In genomic region chr10:61496231-61496630, GRCm38 (mm10) we compare ENCODE assay signal across 9 mouse cellular contexts. TPM values are rescaled to one million over a fixed set of nuclear protein-coding genes. Genes with fewer than 3 reads are reported as not detected.
DNase-seq lines count a peak whose midpoint lies in the region; ATAC-seq and TF ChIP-seq lines count a peak whose summit lies in the region.
"Had no signal": no experiment of that assay in that cellular context is flagged by ENCODE, and none has a peak within 500 bp of the region (broad histone marks: within the 10 kb centered on the region; RNA-seq: fewer than 3 reads in every experiment).

No protein-coding gene starts in this region.

- H3K9me3 ChIP-seq in heart, embryonic 15.5 days (replicated peaks) = no peaks in the 10 kb centered on the region
- no peaks in the 10 kb centered on the region for H3K9me3 ChIP-seq in stomach, embryonic 16.5 days (replicated peaks; ENCODE audit: control insufficient read depth, low read length)
- H3K9me3 ChIP-seq in stomach, postnatal 0 days (ENCODE audit: control insufficient read depth, low read length) = no peaks in the 10 kb centered on the region
- H3K9me3 ChIP-seq: hindbrain, embryonic 15.5 days had no signal

- peak; percentile 55 to 66 for DNase-seq in cerebellum, postnatal 10 days
- DNase-seq in cerebellum, adult 8-10 months = no peak
- no peak for DNase-seq in heart, adult 11 months
- no peak for DNase-seq in stomach, postnatal 0 days (ENCODE audit: low spot score)
- no peak for DNase-seq in yolk sac, embryonic 10.5 days (ENCODE audit: low spot score)

- no peaks in the 10 kb centered on the region for H3K36me3 ChIP-seq in heart, embryonic 15.5 days
- H3K36me3 ChIP-seq in stomach, embryonic 16.5 days (ENCODE audit: control insufficient read depth, insufficient read depth, low read length) = no peaks in the 10 kb centered on the region
- H3K36me3 ChIP-seq in stomach, postnatal 0 days (ENCODE audit: control insufficient read depth, insufficient read depth, low read length) = no peaks in the 10 kb centered on the region
- H3K36me3 ChIP-seq: hindbrain, embryonic 15.5 days had no signal

- TF ChIP-seq EP300 in stomach, postnatal 0 days (optimal IDR thresholded peaks at IDR 0.05) = no peak

- H3K4me1 ChIP-seq in heart, embryonic 15.5 days (replicated peaks) = peaks cover 20% of the 10 kb centered on the region
- H3K4me1 ChIP-seq in stomach, embryonic 16.5 days (ENCODE audit: control insufficient read depth, insufficient read depth, low read length) = peaks cover 8% of the 10 kb centered on the region; the same call in 1 of the 2 replicates
- H3K4me1 ChIP-seq in stomach, postnatal 0 days (replicated peaks; ENCODE audit: control insufficient read depth, insufficient read depth) = no peaks in the 10 kb centered on the region; the same call in 1 of the 2 replicates

- H3K27me3 ChIP-seq in heart, embryonic 15.5 days = no peaks in the 10 kb centered on the region
- H3K27me3 ChIP-seq in stomach, embryonic 16.5 days (ENCODE audit: control insufficient read depth, insufficient read depth, low read length) = no peaks in the 10 kb centered on the region
- H3K27me3 ChIP-seq in stomach, postnatal 0 days (ENCODE audit: control insufficient read depth, insufficient read depth, low read length) = no peaks in the 10 kb centered on the region
- H3K27me3 ChIP-seq: hindbrain, embryonic 15.5 days had no signal

- ATAC-seq in heart, embryonic 15.5 days (replicated peaks; ENCODE audit: insufficient number of reproducible peaks, insufficient read depth, low FRiP score, low read depth) = no peak
- no peak for ATAC-seq in stomach, embryonic 16.5 days (ENCODE audit: insufficient read depth, low FRiP score)
- no peak for ATAC-seq in stomach, postnatal 0 days (ENCODE audit: low FRiP score, low TSS enrichment)
- no peak for ATAC-seq in erythroblast, adult 5-6 weeks (replicated peaks; ENCODE audit: low FRiP score, poor library complexity, severe bottlenecking)

- H3K4me2 ChIP-seq in heart, embryonic 15.5 days = no peak overlapping the region
- H3K4me2 ChIP-seq in stomach, embryonic 16.5 days (ENCODE audit: low read depth, low read length) = no peak overlapping the region
- H3K4me2 ChIP-seq in stomach, postnatal 0 days (replicated peaks; ENCODE audit: low read depth) = no peak overlapping the region
- H3K4me2 ChIP-seq: hindbrain, embryonic 15.5 days had no signal

- H3K4me3 ChIP-seq in heart, embryonic 15.5 days = no peak overlapping the region
- H3K4me3 ChIP-seq in stomach, embryonic 16.5 days (replicated peaks; ENCODE audit: low read length) = no peak overlapping the region
- no peak overlapping the region for H3K4me3 ChIP-seq in stomach, postnatal 0 days (ENCODE audit: low read depth, low read length)
- H3K4me3 ChIP-seq: hindbrain, embryonic 15.5 days had no signal

- TF ChIP-seq CTCF in stomach, postnatal 0 days (IDR thresholded peaks at IDR 0.05; ENCODE audit: low read depth) = no peak

- 42% methylated on average over 9 of the region's 9 CpGs for WGBS in heart, embryonic 15.5 days
- 47% methylated on average over 9 of the region's 9 CpGs for WGBS in stomach, embryonic 16.5 days
- WGBS in stomach, postnatal 0 days = 52% methylated on average over 9 of the region's 9 CpGs

- peak overlapping the region; percentile 19; the same call in 1 of the 2 replicates for H3K27ac ChIP-seq in heart, embryonic 15.5 days
- H3K27ac ChIP-seq in stomach, embryonic 16.5 days (ENCODE audit: low read length) = no peak overlapping the region
- H3K27ac ChIP-seq in stomach, postnatal 0 days (replicated peaks) = no peak overlapping the region
- H3K27ac ChIP-seq: hindbrain, embryonic 15.5 days had no signal

- H3K9ac ChIP-seq in heart, embryonic 15.5 days = peak overlapping the region; percentile 14; the same call in 1 of the 2 replicates
- peak overlapping the region; percentile 20; the same call in 1 of the 2 replicates for H3K9ac ChIP-seq in stomach, embryonic 16.5 days (ENCODE audit: low read length)
- H3K9ac ChIP-seq in stomach, postnatal 0 days (ENCODE audit: low read length) = no peak overlapping the region
- H3K9ac ChIP-seq: hindbrain, embryonic 15.5 days had no signal

RNA-seq across cellular contexts. Expression of gene Lrrc20, which starts 20.6 kb away (rescaled TPM):
- 10.4 and 12.9 TPM in 2 replicates for polyA plus RNA-seq in heart, embryonic 15.5 days (2015; fragmentation: Nextera tagmentation; extraction: Ambion mirVana)
- polyA plus RNA-seq in stomach, embryonic 16.5 days (2015; fragmentation: Nextera tagmentation; extraction: Ambion mirVana) = 5.6 and 6.0 TPM in 2 replicates
- 6.7 and 7.3 TPM in 2 replicates for polyA plus RNA-seq in stomach, postnatal 0 days (2015; fragmentation: Nextera tagmentation; extraction: Ambion mirVana)
- total RNA-seq in erythroblast, adult 5-6 weeks (2015; ENCODE audit: low replicate concordance) = 1.3 and 2.1 TPM in 2 replicates
- total RNA-seq in erythroblast, adult 5-6 weeks (2017; ENCODE audit: low replicate concordance) = 0.70 and 3.2 TPM in 2 replicates

RNA-seq across cellular contexts. Expression of gene Eif4ebp2, which starts 43.8 kb away (rescaled TPM):
- 50.6 and 63.6 TPM in 2 replicates for polyA plus RNA-seq in heart, embryonic 15.5 days (2015; fragmentation: Nextera tagmentation; extraction: Ambion mirVana)
- polyA plus RNA-seq in stomach, embryonic 16.5 days (2015; fragmentation: Nextera tagmentation; extraction: Ambion mirVana) = 40.7 and 46.6 TPM in 2 replicates
- 41.5 and 47.7 TPM in 2 replicates for polyA plus RNA-seq in stomach, postnatal 0 days (2015; fragmentation: Nextera tagmentation; extraction: Ambion mirVana)
- total RNA-seq in erythroblast, adult 5-6 weeks (2015; ENCODE audit: low replicate concordance) = 67.2 and 101 TPM in 2 replicates
- total RNA-seq in erythroblast, adult 5-6 weeks (2017; ENCODE audit: low replicate concordance) = 13.8 and 14.2 TPM in 2 replicates

Comparison
In these comparisons a context has a peak if more than half of its experiments do, and no peak if none do; other contexts are left out.
1. DNase-seq: peak in cerebellum, postnatal 10 days (2 of 2); none in cerebellum, adult 8-10 months (single experiment), heart, adult 11 months (single experiment), stomach, postnatal 0 days (single experiment) and yolk sac, embryonic 10.5 days (single experiment).